Mouse (Mus musculus) ZHBTc4 (cell line): ENCODE measurements around the gene Acsf3.

ENCODE experiments used
- DNase-seq: peaks from one replicate; pipeline ENCODE4 v3.0.0-alpha.2; 2011; ENCODE audit warnings: low read depth, low spot score

Acsf3 gene

GRCm38 (mm10) chr8:122761109-122761508 is 14.2 kb upstream of the Acsf3 start:
- DNase-seq = no peak

GRCm38 (mm10) chr8:122762731-122763266 is 12.5 kb upstream of the Acsf3 start:
- no peak for DNase-seq

DNA sequence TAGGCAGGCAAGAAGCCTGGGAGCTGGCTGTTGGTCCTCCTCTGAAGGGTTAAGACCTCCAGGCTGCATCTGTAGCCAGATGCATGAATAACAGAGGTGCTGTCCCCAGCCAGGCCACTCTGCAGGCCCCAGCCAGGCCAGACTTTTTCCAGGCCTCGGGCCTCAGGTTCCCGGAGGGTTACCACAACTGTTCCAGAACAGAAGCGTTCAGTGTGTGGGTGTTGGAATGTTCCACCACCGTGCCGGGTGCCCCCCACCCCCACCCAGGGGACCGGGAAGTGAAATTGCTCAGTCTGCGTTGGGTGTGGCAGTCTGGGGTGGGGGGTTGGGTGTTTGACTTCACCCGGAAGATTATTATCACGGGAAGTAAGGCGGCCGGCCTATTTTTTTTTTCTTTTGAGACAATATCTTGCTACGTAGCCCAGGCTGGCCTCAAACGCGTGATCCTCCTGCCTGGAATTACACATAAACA is 12.0 kb upstream of the Acsf3 start:
- no peak for DNase-seq

GRCm38 (mm10) chr8:122764790-122765474 is 10.4 kb upstream of the Acsf3 start:
- no peak for DNase-seq

DNA sequence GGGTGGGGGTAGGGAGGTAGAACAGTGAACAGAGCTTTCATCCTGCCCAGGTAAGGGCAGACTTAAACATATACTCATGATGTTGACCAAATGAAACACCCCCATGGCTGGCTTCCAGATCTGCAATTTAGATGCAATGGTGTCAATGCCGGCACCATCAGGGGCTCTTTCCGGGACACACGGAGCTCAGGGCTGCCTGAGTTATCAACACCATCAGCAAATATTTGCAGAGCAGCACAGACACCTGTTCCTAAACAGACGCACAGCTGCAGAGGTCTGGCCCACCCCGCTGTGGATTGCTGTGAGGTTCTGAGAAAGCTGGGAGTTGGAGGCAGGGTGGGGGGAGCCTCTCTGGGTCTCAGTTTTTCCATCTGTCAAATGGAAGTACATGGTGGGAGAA is 9.1 kb upstream of the Acsf3 start:
- DNase-seq = no peak

DNA sequence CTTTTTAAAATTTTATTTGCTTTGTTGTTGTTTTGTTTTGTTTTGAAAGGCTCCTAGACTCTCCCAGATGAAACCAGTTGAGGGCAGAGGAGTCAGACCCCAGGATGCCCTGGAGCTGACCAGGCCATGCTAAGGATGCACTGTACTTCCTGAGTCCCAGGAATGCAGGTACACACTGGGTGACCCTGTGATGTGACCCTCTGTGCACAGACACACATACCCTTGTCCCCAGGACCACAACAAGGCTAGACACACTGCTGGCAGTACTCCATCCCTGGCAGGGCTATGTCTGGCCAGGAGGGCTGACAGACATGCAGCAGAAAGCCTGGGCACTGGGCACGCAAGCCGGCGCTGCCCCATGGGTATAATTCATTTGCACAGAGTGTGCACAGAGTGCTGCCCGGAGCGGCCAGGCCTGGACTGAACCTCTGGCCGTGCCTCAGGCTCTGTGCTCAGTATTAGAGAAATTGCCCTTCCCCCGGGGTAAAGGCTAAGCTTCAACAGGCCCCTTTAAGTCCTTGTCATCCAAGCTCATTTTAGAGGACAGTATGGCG is 8.6 kb upstream of the Acsf3 start:
- no peak for DNase-seq

DNA sequence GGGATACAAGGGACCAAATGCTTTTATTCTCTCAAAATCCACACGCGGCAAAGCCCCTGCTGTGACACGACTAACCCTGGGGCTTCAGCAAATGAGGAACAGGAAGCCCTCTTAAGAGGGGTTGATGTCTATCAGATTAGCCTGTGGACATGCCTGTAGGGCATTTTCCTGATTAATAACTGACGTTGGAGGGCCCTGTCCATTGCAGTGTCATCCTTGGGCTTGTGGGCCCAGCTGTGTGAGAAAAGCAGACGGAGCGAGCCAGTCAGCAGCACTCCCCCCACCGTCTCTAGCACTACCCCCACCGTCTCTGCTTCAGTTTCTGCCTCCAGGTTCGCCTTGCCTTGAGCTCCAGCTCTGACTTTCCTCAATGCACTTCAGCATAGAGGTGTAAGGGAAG is 8.1 kb upstream of the Acsf3 start:
- no peak for DNase-seq

DNA sequence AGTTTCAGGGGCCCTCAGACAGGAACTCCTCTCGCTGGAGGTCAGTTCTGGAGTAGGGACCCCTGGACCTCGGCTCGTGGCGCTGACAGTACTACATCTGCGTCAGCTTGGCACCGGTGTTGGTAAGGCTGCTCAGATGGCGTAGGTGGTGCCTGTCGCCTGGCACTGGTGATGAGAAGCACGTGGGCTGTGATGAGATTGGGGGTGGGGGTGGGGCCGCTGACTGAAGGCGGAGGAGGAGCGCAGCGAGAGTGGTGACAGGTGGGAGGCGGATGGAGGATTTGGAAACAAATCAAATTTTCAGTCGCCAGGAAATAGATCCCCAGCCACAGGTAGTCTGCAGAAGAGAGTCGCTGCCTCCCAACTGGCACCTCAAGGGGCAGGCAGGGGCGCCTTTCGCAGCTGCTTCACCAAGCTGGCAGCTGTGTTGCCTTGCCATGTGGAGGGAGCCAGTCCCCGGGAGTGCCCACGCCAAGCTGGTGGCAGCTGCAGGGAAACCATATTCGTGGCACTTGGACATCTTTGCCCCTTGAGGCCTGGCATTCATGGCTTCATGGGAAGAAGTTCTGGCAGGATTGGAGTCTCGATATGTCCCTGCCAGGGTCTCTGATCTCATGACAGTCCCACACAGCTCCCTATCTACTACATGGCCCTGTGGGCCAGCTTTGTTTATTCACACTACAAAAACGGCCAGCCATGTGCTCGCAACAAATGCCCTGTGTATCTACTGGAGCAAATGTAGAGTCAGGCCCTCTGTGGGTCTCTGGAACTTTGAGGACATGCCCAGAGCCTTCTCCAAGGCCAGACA is 5.8 kb upstream of the Acsf3 start:
- DNase-seq = no peak

GRCm38 (mm10) chr8:122772431-122773060 is 2.7 kb upstream of the Acsf3 start:
- no peak for DNase-seq

- no peak for DNase-seq
Measured at GRCm38 (mm10) chr8:122777701-122778100, 2.4 kb downstream of the Acsf3 start.

DNA sequence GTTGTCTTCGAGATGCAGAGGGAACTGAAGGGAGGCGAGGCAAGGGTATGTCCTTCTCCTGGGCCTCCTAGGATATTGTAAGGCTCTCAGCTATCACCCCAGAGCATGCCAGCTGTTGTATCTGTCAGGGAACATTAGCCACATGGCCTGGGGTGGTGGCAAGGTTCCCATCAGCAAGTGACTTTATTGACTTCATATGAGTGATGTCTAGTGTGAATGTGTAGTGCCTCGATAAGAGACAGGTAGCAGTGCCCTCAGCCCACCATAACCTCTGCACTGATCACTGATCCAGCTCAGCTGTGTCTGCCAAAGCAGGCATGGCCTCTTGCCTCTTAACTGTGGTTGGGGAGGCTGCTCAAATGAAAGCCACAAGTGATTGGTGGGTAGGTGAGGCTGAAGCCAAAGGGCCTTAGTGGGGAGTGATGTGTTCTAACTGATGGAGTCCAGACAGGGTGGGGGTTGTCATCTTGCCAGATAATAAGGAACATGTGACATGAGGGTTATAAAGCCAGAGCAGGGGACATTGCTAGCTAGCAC is 3.5 kb downstream of the Acsf3 start:
- no peak for DNase-seq

GRCm38 (mm10) chr8:122779255-122779654 is 4.0 kb downstream of the Acsf3 start:
- no peak for DNase-seq

GRCm38 (mm10) chr8:122784756-122785155 is 9.5 kb downstream of the Acsf3 start:
- no peak for DNase-seq

- DNase-seq = no peak
Measured at GRCm38 (mm10) chr8:122789796-122790195, 14.5 kb downstream of the Acsf3 start.

GRCm38 (mm10) chr8:122793375-122794174 is 18.3 kb downstream of the Acsf3 start:
- DNase-seq = no peak

- DNase-seq = no peak
Measured at GRCm38 (mm10) chr8:122794175-122794454, 18.8 kb downstream of the Acsf3 start.

DNA sequence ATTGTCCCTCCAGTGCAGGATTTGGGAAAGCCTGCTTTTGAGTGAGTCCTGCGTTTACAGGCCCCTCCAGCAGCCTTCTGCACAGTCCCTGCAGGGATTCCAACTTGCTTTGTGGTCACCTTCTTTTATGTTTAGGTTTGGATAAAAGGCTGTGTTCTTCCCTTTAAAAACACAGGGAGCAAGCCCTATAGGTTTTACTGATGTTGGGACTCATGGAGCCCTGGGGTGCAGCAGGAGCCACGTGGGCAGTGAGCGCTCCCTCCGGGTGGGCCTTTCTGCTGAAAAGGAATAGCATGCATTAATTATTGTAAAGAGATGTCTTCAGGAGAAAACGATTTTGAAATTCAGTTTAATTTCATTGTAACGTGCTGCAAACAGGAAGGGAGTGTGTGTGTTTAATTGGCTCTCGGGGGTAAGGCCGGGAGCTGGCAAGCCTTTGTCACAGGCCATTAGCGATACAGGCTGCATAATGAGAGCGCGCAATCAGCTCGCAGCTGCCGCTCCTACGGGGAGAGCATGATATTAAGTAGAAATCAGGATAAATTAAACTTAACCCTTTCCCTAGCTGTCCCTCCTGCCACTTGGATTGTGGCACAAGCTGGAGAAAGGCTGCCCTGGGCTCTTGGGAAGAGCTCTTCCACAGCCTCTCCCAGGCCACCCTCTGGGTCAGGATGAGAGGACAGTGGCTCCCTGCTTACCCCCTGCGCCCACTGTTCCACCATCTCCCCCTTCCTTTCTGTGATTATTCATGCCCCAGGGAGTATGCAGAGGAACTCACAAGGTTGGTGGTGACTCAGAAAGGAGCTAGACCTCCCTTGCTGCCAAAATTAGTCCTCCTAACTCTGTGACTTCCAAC is 28.8 kb downstream of the Acsf3 start:
- no peak for DNase-seq

DNA sequence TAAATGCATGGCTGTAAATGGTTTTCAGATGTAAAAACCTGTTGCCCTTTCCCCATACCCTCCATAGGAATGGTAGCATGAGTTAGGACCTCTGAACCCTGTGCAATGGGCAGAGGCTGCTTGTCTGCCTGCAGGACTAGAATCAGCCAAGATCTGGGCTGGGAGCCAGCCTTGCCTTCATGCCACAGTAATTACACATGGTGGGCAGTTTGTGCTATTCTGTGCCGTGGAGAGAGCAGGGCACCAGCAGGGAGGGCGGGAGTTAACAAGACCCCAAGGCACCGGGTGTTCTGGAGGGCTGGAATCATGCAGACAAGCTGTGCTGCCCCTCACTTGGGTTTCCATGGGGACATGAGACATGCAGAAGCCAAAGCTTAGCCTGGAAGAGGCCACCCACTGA is 30.1 kb downstream of the Acsf3 start:
- DNase-seq = no peak

DNA sequence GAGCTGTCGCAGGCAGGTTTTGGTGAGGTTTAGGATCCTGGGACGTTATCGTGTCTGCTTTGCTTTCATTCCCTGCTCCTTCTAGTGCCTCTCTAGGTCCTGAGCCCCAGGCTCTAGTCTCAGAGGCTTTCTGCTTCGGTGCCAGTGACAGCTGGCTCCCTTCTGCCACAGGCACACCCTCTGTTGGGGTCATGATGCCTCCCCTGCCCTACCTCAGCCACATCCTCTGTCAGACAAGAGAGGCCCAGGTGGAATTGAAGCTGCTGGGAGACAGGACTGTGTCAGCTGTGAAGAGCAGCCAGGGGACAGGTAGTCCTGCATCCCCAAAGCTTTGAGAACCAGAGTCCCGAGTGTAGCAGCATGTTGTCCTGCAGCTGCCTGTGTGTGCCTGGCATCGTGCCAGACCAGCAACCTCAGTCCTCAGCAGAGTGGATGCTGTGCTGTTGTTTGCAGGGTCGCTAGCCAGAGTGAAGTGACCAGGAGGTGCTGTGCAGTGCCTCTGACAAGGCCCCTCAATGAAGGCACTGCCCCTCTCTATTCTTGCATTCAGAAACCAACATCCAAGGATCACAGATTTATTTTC is 31.8 kb downstream of the Acsf3 start:
- no peak for DNase-seq

- DNase-seq = no peak
Measured at GRCm38 (mm10) chr8:122807907-122808306, 32.6 kb downstream of the Acsf3 start.
